Mouse (Mus musculus): ENCODE data around the gene Prr15. TPM values are rescaled to one million over a fixed set of nuclear protein-coding genes. Genes with fewer than 3 reads are reported as not detected.

Prr15 gene
- 1.0 and 1.6 TPM in 2 replicates for polyA plus RNA-seq (2015; fragmentation: Nextera tagmentation; extraction: Ambion mirVana)

- H3K4me1 ChIP-seq = peaks cover 22% of the 10 kb centered on the region
- peak within 1 kb of the TSS; percentile 86 for H3K4me2 ChIP-seq
- H3K9ac ChIP-seq (replicated peaks) = peak within 1 kb of the TSS; percentile 37
- no peaks in the 10 kb centered on the region for H3K9me3 ChIP-seq (replicated peaks)
- H3K4me3 ChIP-seq (replicated peaks) = peak within 1 kb of the TSS; percentile 51
- WGBS = 63% methylated on average over 3 of the region's 3 CpGs
- H3K27me3 ChIP-seq (replicated peaks) = peaks cover 62% of the 10 kb centered on the region
- ATAC-seq (ENCODE audit: low FRiP score) = no peak
- no peak within 1 kb of the TSS for H3K27ac ChIP-seq (replicated peaks)
- H3K36me3 ChIP-seq = no peaks in the 10 kb centered on the region
These were observed at the start of gene Prr15 for GRCm38 (mm10) chr6:54325246-54325885. Gene Prr15 (plus strand): TSS chr6:54325835.

GRCm38 (mm10) chr6:54277234-54277633, 48.4 kb upstream of the Prr15 start:
- ATAC-seq (ENCODE audit: low FRiP score) = no peak

GRCm38 (mm10) chr6:54277828-54278227, 47.8 kb upstream of the Prr15 start:
- Histone ChIP-seq H3K27me3 (replicated peaks) (no peaks in the 10 kb centered on the region), H3K36me3 (no peaks in the 10 kb centered on the region), H3K4me2 (no peak overlapping the region), H3K4me1 (peaks cover 12% of the 10 kb centered on the region), H3K9me3 (replicated peaks) (no peaks in the 10 kb centered on the region), H3K27ac (replicated peaks) (no peak overlapping the region), H3K9ac (replicated peaks) (no peak overlapping the region), H3K4me3 (replicated peaks) (no peak overlapping the region)
- no peak for ATAC-seq (ENCODE audit: low FRiP score)
- WGBS = 64% methylated on average over 5 of the region's 5 CpGs

More at GRCm38 (mm10) chr6:54277234-54277633, 48.4 kb upstream of the Prr15 start:
- no peak overlapping the region for H3K4me2 ChIP-seq
- peaks cover 17% of the 10 kb centered on the region for H3K4me1 ChIP-seq
- no peaks in the 10 kb centered on the region for H3K36me3 ChIP-seq
- H3K27ac ChIP-seq (replicated peaks) = no peak overlapping the region
- no peak overlapping the region for H3K4me3 ChIP-seq (replicated peaks)
- no peaks in the 10 kb centered on the region for H3K27me3 ChIP-seq (replicated peaks)
- no peak overlapping the region for H3K9ac ChIP-seq (replicated peaks)
- H3K9me3 ChIP-seq (replicated peaks) = no peaks in the 10 kb centered on the region
- WGBS = 77% methylated on average over 4 of the region's 4 CpGs

- no peak overlapping the region for H3K4me3 ChIP-seq (replicated peaks)
- no peak for ATAC-seq (ENCODE audit: low FRiP score)
- WGBS = 66% methylated on average over 2 of the region's 2 CpGs
These were observed 47.0 kb upstream of the Prr15 start for GRCm38 (mm10) chr6:54278613-54279012.

GRCm38 (mm10) chr6:54279391-54279790, 46.2 kb upstream of the Prr15 start:
- H3K9ac ChIP-seq (replicated peaks) = no peak overlapping the region
- no peak for ATAC-seq (ENCODE audit: low FRiP score)
- H3K27me3 ChIP-seq (replicated peaks) = no peaks in the 10 kb centered on the region
- H3K4me1 ChIP-seq = peaks cover 12% of the 10 kb centered on the region; the same call in 1 of the 2 replicates
- no peak overlapping the region for H3K27ac ChIP-seq (replicated peaks)
- H3K9me3 ChIP-seq (replicated peaks) = no peaks in the 10 kb centered on the region
- WGBS = 82% methylated on average over 11 of the region's 11 CpGs
- no peak overlapping the region for H3K4me3 ChIP-seq (replicated peaks)
- H3K36me3 ChIP-seq = no peaks in the 10 kb centered on the region
- H3K4me2 ChIP-seq = no peak overlapping the region

More at GRCm38 (mm10) chr6:54278613-54279012, 47.0 kb upstream of the Prr15 start:
- Histone ChIP-seq H3K9ac (replicated peaks) (no peak overlapping the region), H3K27ac (replicated peaks) (no peak overlapping the region), H3K4me1 (peaks cover 12% of the 10 kb centered on the region; the same call in 1 of the 2 replicates), H3K4me2 (no peak overlapping the region), H3K27me3 (replicated peaks) (no peaks in the 10 kb centered on the region), H3K36me3 (no peaks in the 10 kb centered on the region), H3K9me3 (replicated peaks) (no peaks in the 10 kb centered on the region)

GRCm38 (mm10) chr6:54280248-54280647, 45.4 kb upstream of the Prr15 start:
- H3K9me3 ChIP-seq (replicated peaks) = no peaks in the 10 kb centered on the region

GRCm38 (mm10) chr6:54283299-54283698, 42.3 kb upstream of the Prr15 start:
- 0 out of 2 replicates have a peak, but pooled peaks cover 2% of the 10 kb centered on the region for H3K4me1 ChIP-seq
- WGBS = 8% methylated on average over 1 of the region's 1 CpGs
- no peak overlapping the region for H3K4me2 ChIP-seq
- no peak for ATAC-seq (ENCODE audit: low FRiP score)
- H3K9me3 ChIP-seq (replicated peaks) = no peaks in the 10 kb centered on the region
- no peaks in the 10 kb centered on the region for H3K27me3 ChIP-seq (replicated peaks)
- no peak overlapping the region for H3K4me3 ChIP-seq (replicated peaks)
- H3K27ac ChIP-seq (replicated peaks) = no peak overlapping the region
- H3K9ac ChIP-seq (replicated peaks) = no peak overlapping the region
- H3K36me3 ChIP-seq = no peaks in the 10 kb centered on the region

More at GRCm38 (mm10) chr6:54280248-54280647, 45.4 kb upstream of the Prr15 start:
- no peak overlapping the region for H3K4me3 ChIP-seq (replicated peaks)
- H3K4me2 ChIP-seq = no peak overlapping the region
- H3K27me3 ChIP-seq (replicated peaks) = no peaks in the 10 kb centered on the region
- WGBS = 85% methylated on average over 6 of the region's 6 CpGs
- H3K27ac ChIP-seq (replicated peaks) = no peak overlapping the region
- ATAC-seq (ENCODE audit: low FRiP score) = no peak
- no peaks in the 10 kb centered on the region for H3K36me3 ChIP-seq
- H3K4me1 ChIP-seq = peaks cover 12% of the 10 kb centered on the region; the same call in 1 of the 2 replicates
- H3K9ac ChIP-seq (replicated peaks) = no peak overlapping the region

GRCm38 (mm10) chr6:54284167-54284711, 41.4 kb upstream of the Prr15 start:
- H3K9ac ChIP-seq (replicated peaks) = no peak overlapping the region
- ATAC-seq (ENCODE audit: low FRiP score) = no peak
- no peak overlapping the region for H3K27ac ChIP-seq (replicated peaks)
- WGBS = 80% methylated on average over 12 of the region's 12 CpGs
- no peaks in the 10 kb centered on the region for H3K27me3 ChIP-seq (replicated peaks)
- no peak overlapping the region for H3K4me2 ChIP-seq
- no peak overlapping the region for H3K4me3 ChIP-seq (replicated peaks)
- no peaks in the 10 kb centered on the region for H3K36me3 ChIP-seq
- no peaks in the 10 kb centered on the region for H3K9me3 ChIP-seq (replicated peaks)
- no peaks in the 10 kb centered on the region for H3K4me1 ChIP-seq

- Histone ChIP-seq H3K36me3 (no peaks in the 10 kb centered on the region), H3K27me3 (replicated peaks) (no peaks in the 10 kb centered on the region), H3K4me3 (replicated peaks) (no peak overlapping the region), H3K27ac (replicated peaks) (no peak overlapping the region), H3K4me1 (no peaks in the 10 kb centered on the region), H3K9me3 (replicated peaks) (no peaks in the 10 kb centered on the region), H3K9ac (replicated peaks) (no peak overlapping the region), H3K4me2 (no peak overlapping the region)
- no peak for ATAC-seq (ENCODE audit: low FRiP score)
- 76% methylated on average over 5 of the region's 5 CpGs for WGBS
These were observed 38.8 kb upstream of the Prr15 start for GRCm38 (mm10) chr6:54286813-54287212.

- Histone ChIP-seq H3K9ac (replicated peaks) (no peak overlapping the region), H3K4me3 (replicated peaks) (no peak overlapping the region), H3K4me2 (no peak overlapping the region), H3K36me3 (no peaks in the 10 kb centered on the region), H3K27ac (replicated peaks) (no peak overlapping the region), H3K27me3 (replicated peaks) (no peaks in the 10 kb centered on the region), H3K4me1 (no peaks in the 10 kb centered on the region), H3K9me3 (replicated peaks) (no peaks in the 10 kb centered on the region)
- WGBS = 85% methylated on average over 10 of the region's 10 CpGs
- ATAC-seq (ENCODE audit: low FRiP score) = no peak
These were observed 35.7 kb upstream of the Prr15 start for GRCm38 (mm10) chr6:54289774-54290500.

GRCm38 (mm10) chr6:54297231-54297630, 28.4 kb upstream of the Prr15 start:
- Histone ChIP-seq H3K27ac (replicated peaks) (no peak overlapping the region), H3K4me2 (no peak overlapping the region), H3K4me3 (replicated peaks) (no peak overlapping the region), H3K4me1 (no peaks in the 10 kb centered on the region), H3K9ac (replicated peaks) (no peak overlapping the region), H3K36me3 (no peaks in the 10 kb centered on the region), H3K9me3 (replicated peaks) (no peaks in the 10 kb centered on the region), H3K27me3 (replicated peaks) (no peaks in the 10 kb centered on the region)
- WGBS = 91% methylated on average over 2 of the region's 2 CpGs
- ATAC-seq (ENCODE audit: low FRiP score) = no peak

- no peak overlapping the region for H3K4me2 ChIP-seq
- no peak for ATAC-seq (ENCODE audit: low FRiP score)
- no peaks in the 10 kb centered on the region for H3K36me3 ChIP-seq
- no peak overlapping the region for H3K27ac ChIP-seq (replicated peaks)
- H3K4me3 ChIP-seq (replicated peaks) = no peak overlapping the region
- no peaks in the 10 kb centered on the region for H3K4me1 ChIP-seq
- H3K9ac ChIP-seq (replicated peaks) = no peak overlapping the region
- H3K9me3 ChIP-seq (replicated peaks) = no peaks in the 10 kb centered on the region
- 79% methylated on average over 2 of the region's 2 CpGs for WGBS
- no peaks in the 10 kb centered on the region for H3K27me3 ChIP-seq (replicated peaks)
These were observed 26.2 kb upstream of the Prr15 start for GRCm38 (mm10) chr6:54299417-54299816.
